Mouse (Mus musculus) bone marrow macrophage, adult 2 months (primary cell): ENCODE measurements around the gene Ptges.

ENCODE experiments used
- CTCF ChIP-seq: IDR thresholded peaks from 2 replicates; pipeline ENCODE4 v1.5.1; 2012; ENCODE audit warnings: low read depth, mild to moderate bottlenecking, low read length, moderate library complexity
- POLR2A ChIP-seq: IDR thresholded peaks from 2 replicates; pipeline ENCODE4 v1.6.1; 2012; ENCODE audit warnings: mild to moderate bottlenecking, low read depth, low read length, borderline replicate concordance

GRCm38 (mm10) chr2:30850581-30850980 lies 79.1 kb downstream of the Ptges start:
- no peak for TF ChIP-seq CTCF
- TF ChIP-seq POLR2A = no peak
